Mouse (Mus musculus) hindbrain, embryonic 10.5 days (tissue): ENCODE measurements around the gene Tead3. TPM values are rescaled to one million over a fixed set of nuclear protein-coding genes. Genes with fewer than 3 reads are reported as not detected.
A peak's percentile ranks its signal among the peaks of the same experiment; 100 is the strongest.
"Not testable (repeated sequence)": the region's sequence is repeated elsewhere in the genome, so short reads cannot be mapped to it uniquely, and the experiment has no call there.

Experiments used
- DNase-seq: peaks from one replicate; pipeline ENCODE4 v3.0.0-alpha.2; 2017; ENCODE audit warnings: low spot score
- H3K27ac ChIP-seq: fragments of 300-500 bp; sonication (generic); 2 replicates; pipeline ENCODE4 v1.5.1; 2016; ENCODE audit warnings: mild to moderate bottlenecking, moderate library complexity
- H3K27me3 ChIP-seq: fragments of 300-500 bp; sonication (generic); 2 replicates; pipeline ENCODE4 v1.6.1; 2016; ENCODE audit warnings: mild to moderate bottlenecking; ENCODE audit not compliant: poor library complexity, insufficient read depth, severe bottlenecking
- H3K36me3 ChIP-seq: fragments of 300-500 bp; sonication (generic); 2 replicates; pipeline ENCODE4 v1.6.1; 2016; ENCODE audit warnings: mild to moderate bottlenecking, moderate library complexity
- H3K4me1 ChIP-seq: fragments of 300-500 bp; sonication (generic); replicated peaks from 2 replicates; pipeline ENCODE4 v1.6.1; 2016; ENCODE audit warnings: mild to moderate bottlenecking
- H3K4me3 ChIP-seq: fragments of 300-500 bp; sonication (generic); 2 replicates; pipeline ENCODE4 v1.5.1; 2016; ENCODE audit warnings: mild to moderate bottlenecking, moderate library complexity
- H3K9me3 ChIP-seq: fragments of 300-500 bp; sonication (generic); 2 replicates; pipeline ENCODE4 v1.6.1; 2016; ENCODE audit warnings: mild to moderate bottlenecking, moderate library complexity
- WGBS: fragments of 180-500 bp; shearing (Covaris S2); methylation state at CpG from one replicate; pipeline ENCODE4 v1.1.7; 2016; 5-methylcytosine and 5-hydroxymethylcytosine counted together
- polyA plus RNA-seq: library from polyadenylated mRNA; unstranded; fragments of >200 nt; fragmentation: Nextera tagmentation; extraction: Ambion mirVana; gene quantifications from 2 replicates; pipeline ENCODE4 v1.2.1, GENCODE M21; 2016

The Tead3 gene
- polyA plus RNA-seq, 1 experiment from 2014 or later = 6.1 TPM

DNA sequence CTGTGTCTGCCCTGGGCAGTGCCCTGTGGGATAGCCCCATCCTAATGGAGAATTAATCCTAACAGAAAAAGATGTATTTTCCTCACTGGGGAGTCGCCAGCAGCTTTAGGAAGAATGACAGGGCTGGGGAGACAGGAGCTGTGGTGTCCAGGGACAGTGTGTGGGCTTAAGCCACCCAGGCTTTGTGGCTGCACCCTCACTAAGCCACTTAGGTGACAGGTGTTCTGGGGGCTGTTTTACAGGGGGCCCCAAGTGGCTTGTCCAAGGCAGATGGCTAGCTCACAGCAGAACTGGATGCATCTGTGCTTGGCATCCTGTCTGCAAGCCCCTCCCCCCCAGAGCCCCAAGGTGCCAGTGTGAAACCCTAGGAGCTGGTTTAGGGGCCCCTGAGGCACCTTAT is 21.3 kb upstream of the Tead3 start:
- H3K36me3 ChIP-seq = no peaks in the 10 kb centered on the region
- H3K27ac ChIP-seq = no peak overlapping the region
- no peak for DNase-seq
- no peak overlapping the region for H3K4me3 ChIP-seq
- H3K9me3 ChIP-seq = no peaks in the 10 kb centered on the region
- H3K4me1 ChIP-seq = peaks cover 16% of the 10 kb centered on the region
- WGBS = 74% methylated on average over 1 of the region's 1 CpGs
- H3K27me3 ChIP-seq = peaks cover 46% of the 10 kb centered on the region

DNA sequence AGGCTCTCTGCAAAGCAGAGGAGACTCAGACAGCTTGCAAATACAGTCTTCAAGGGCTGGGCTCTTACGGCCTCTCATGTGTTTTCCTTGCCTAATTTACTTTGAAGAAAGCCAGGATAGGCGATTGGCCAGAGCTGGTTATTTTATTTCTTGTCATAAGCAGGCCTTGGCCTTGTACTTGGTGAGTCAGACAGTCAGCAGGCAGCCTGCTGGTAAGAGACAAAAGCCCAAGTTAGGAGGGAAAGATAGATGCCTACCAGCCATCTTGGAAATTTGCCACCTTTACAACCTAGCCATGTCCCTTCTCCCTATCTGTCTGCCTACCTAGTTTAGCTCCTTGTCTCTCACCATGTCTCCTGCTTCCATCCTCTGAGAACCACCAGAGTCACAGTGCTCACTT is 20.7 kb upstream of the Tead3 start:
- Histone ChIP-seq H3K4me1 (peaks cover 16% of the 10 kb centered on the region), H3K36me3 (no peaks in the 10 kb centered on the region), H3K27me3 (peaks cover 42% of the 10 kb centered on the region), H3K4me3 (no peak overlapping the region), H3K27ac (no peak overlapping the region), H3K9me3 (no peaks in the 10 kb centered on the region)
- no peak for DNase-seq
- 76% methylated on average over 2 of the region's 2 CpGs for WGBS

DNA sequence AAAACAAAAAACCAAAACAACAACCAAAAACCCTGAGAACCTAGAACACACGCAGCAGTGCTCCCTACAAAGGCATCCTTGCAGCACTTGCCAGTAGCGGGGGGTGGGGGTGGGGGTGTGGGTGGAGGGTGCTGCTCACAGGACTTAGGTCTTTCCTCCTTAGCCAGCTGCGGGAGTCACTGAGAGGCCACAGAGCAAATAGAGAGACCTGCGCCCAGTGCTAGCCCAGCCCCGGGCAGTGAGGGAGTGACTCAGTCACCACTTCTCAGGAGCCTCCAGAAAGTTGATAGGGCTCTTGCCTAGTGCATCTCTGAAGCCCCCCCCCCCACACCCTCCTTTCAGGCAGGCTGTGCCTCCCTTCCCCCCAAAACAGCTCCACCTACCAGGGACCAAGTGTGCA is 18.4 kb upstream of the Tead3 start:
- Histone ChIP-seq H3K4me1 (peaks cover 20% of the 10 kb centered on the region), H3K4me3 (no peak overlapping the region), H3K27ac (no peak overlapping the region), H3K36me3 (no peaks in the 10 kb centered on the region), H3K27me3 (peaks cover 42% of the 10 kb centered on the region), H3K9me3 (no peaks in the 10 kb centered on the region)
- 80% methylated on average over 5 of the region's 5 CpGs for WGBS
- no peak for DNase-seq

DNA sequence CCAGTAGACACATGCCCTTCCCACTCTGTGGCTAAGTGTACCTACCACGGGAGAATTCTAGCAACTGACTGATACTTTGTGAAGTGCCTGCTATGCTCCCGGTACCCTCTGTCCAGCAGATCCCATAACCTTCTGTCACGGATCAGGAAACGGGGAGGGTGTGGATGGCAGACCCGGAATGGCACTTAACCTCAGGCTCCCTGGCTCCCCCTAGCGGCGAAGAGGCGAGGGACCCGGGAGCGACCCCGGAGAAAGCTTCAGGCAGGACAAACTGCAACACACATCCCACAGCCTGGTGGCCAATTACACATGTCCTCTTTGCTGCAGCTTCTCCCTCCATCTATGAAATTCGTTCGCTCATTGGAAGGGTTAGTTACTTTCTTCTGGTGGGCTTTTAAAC is 17.8 kb upstream of the Tead3 start:
- H3K36me3 ChIP-seq = no peaks in the 10 kb centered on the region
- H3K4me1 ChIP-seq = peaks cover 26% of the 10 kb centered on the region
- DNase-seq = peak; percentile 86
- H3K27ac ChIP-seq = no peak overlapping the region
- H3K27me3 ChIP-seq = peaks cover 42% of the 10 kb centered on the region
- H3K4me3 ChIP-seq = no peak overlapping the region
- no peaks in the 10 kb centered on the region for H3K9me3 ChIP-seq
- 4% methylated on average over 13 of the region's 13 CpGs for WGBS

DNA sequence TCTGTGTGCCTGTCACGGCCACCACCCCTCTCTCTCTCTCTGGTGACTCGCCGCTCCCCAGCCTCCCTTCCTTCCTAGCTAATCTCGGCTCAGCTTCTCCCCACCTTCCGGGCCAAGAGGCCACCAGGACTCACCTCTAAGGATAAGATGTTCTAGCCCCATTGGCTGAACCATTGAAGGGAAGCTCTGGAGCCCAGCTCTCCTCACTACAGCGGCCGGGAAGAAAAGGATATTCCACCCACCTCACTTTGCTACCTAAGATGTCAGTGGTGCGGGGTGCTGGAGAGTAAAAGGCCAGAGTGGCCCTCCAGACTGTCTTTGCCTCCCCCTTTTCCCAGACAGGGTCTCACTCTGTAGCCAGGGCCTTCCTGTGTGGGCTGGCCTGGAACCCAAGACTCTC is 14.5 kb upstream of the Tead3 start, which contains the start of gene Tulp1:
TSS of gene Tulp1 (minus strand) at position 101 of the 400 bp plus-strand sequence.
- DNase-seq = no peak
- H3K9me3 ChIP-seq = no peaks in the 10 kb centered on the region
- peak within 1 kb of the TSS; percentile 56 for H3K4me3 ChIP-seq
- 19% methylated on average over 8 of the region's 8 CpGs for WGBS
- peaks cover 72% of the 10 kb centered on the region for H3K27me3 ChIP-seq
- no peak within 1 kb of the TSS; the same call in 1 of the 2 replicates for H3K27ac ChIP-seq
- H3K36me3 ChIP-seq = no peaks in the 10 kb centered on the region
- peaks cover 34% of the 10 kb centered on the region for H3K4me1 ChIP-seq

DNA sequence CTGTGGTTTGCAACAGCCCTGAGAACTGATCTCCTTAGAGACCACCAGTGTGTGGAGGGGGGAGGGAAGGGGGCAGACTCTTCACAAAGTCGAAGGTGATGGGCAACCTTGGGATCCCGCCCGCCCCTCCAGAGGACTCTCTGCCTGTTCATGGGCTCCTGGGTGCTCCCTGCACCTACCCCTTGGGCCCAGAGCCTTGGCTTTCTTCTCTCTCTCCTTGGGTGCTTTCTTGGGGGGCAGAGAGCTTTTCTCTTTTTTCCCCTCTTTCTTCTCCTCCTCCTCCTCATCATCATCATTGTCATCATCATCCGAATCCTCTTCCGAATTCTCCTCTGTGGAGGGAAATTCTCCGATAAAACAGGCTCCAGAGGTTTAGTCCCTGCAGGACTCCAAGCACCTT is 12.9 kb upstream of the Tead3 start:
- H3K9me3 ChIP-seq = no peaks in the 10 kb centered on the region
- no peak overlapping the region for H3K27ac ChIP-seq
- no peaks in the 10 kb centered on the region for H3K36me3 ChIP-seq
- peaks cover 36% of the 10 kb centered on the region for H3K4me1 ChIP-seq
- WGBS = 6% methylated on average over 6 of the region's 6 CpGs
- peaks cover 86% of the 10 kb centered on the region for H3K27me3 ChIP-seq
- no peak for DNase-seq
- H3K4me3 ChIP-seq = peak overlapping the region; percentile 56

DNA sequence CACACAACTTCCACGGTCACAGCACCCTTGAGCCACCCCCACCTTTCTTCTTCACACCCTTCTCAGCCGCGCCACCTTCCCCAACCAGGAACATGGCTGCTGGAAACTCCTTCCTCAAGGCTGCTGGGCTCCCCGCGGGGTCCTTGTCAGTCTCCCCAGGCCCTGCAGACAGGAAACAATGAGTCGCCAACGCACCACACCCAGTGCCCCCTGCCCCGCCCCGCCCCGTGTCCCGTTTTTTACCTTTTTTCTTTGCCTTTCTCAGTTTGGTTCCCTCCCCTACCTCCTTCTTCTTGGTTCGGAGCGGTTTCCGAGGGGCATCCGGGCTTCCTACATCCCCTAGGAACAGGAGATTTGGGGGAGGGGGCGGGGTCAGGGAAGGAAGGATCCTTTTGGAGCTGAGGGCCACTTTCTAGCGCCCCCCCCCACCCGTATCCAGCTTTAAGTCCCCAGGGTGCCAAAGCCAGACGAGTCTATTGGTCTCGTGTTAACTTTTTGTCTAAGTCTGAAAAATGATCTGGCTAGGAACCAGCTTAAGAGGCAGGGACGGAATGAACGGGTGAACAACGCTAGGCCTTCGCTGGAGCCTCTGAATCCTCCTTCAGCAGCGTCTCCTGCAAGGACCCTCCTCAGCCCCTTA is 12.2 kb upstream of the Tead3 start:
- under 1% methylated on average over 25 of the region's 25 CpGs for WGBS
- H3K27me3 ChIP-seq = peaks cover 93% of the 10 kb centered on the region
- DNase-seq = peak; percentile 52
- no peaks in the 10 kb centered on the region for H3K9me3 ChIP-seq
- no peaks in the 10 kb centered on the region for H3K36me3 ChIP-seq
- H3K4me3 ChIP-seq = peak overlapping the region; percentile 56
- H3K4me1 ChIP-seq = peaks cover 40% of the 10 kb centered on the region
- peak overlapping the region; percentile 79 for H3K27ac ChIP-seq

DNA sequence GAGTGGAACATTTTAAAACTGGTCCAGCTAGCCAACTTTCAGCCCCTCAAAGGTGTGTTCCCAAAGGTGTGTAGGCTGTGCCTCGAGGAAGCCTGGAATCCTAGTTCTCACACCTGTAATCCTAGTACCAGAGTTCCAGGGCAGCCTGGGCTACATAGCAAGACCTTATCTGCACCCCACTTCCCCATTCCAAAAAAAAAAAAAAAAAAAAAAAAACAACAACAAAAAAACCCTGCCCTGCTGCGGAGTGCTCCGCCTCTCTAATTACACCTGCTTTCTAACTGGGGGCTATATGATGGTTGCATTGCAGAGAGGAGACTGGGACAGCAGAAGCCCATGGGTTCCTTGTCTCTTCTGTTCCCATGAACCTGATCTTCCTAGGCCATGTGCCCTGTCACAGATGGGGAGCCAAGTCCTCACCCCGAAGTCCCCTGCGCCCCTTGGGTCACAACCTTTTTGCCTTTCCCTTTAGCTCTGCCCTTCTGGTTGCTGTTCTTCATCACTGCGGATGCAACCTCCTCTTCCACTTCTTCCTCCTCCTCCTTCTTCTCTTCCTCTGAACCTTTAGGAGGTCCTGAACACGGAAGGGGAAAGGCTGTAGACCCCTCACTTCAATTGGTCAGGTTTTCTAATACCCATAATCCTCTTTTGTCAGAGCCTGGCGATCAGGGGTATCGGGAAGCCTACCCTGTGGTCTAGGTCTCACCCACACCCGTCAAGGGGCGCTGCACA is 11.5 kb upstream of the Tead3 start:
- peaks cover 94% of the 10 kb centered on the region for H3K27me3 ChIP-seq
- no peaks in the 10 kb centered on the region for H3K36me3 ChIP-seq
- WGBS = 33% methylated on average over 11 of the region's 11 CpGs
- no peak for DNase-seq
- peak overlapping the region; percentile 56 for H3K4me3 ChIP-seq
- H3K27ac ChIP-seq = peak overlapping the region; percentile 79; the same call in 1 of the 2 replicates
- H3K9me3 ChIP-seq = no peaks in the 10 kb centered on the region
- H3K4me1 ChIP-seq = peaks cover 40% of the 10 kb centered on the region

DNA sequence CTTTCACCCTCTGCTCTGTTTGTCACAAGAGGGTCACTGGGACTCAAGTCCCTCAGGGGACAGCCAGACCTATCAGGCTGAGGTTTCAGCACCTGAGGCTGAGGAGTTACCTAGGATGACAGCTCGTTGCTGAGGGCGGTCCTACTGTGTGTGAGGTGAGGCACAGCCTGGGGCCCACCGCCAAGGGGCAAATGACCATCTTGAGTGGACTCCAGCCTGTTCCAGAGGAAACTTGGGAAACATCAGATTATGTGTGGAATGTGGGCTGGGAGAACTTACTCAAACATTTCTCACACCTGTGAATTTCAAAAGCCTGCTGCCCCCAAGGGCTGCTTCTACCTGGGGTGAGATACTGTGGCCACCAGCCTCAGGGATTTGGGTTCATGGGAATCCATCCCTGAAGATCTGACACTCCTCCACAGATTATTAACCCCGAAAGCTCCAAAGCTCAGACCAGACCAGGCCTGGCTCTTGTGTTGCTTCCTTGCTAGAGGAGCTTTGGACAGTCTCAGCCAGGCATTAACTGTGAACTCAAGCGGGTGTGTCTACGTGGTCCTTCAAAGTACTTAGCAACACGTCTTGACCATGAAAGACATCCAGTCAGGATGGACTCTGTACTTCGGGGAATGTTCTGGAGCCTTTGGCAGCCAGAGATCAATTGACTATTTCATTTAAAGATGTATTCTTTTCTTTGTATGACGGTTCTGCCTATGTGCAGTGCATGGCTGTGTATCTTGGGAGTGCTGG is 10.1 kb upstream of the Tead3 start:
- Histone ChIP-seq H3K4me3 (no peak overlapping the region), H3K27me3 (peaks cover 94% of the 10 kb centered on the region), H3K36me3 (no peaks in the 10 kb centered on the region), H3K4me1 (peaks cover 40% of the 10 kb centered on the region), H3K9me3 (no peaks in the 10 kb centered on the region), H3K27ac (no peak overlapping the region)
- 85% methylated on average over 9 of the region's 9 CpGs for WGBS
- DNase-seq = no peak

DNA sequence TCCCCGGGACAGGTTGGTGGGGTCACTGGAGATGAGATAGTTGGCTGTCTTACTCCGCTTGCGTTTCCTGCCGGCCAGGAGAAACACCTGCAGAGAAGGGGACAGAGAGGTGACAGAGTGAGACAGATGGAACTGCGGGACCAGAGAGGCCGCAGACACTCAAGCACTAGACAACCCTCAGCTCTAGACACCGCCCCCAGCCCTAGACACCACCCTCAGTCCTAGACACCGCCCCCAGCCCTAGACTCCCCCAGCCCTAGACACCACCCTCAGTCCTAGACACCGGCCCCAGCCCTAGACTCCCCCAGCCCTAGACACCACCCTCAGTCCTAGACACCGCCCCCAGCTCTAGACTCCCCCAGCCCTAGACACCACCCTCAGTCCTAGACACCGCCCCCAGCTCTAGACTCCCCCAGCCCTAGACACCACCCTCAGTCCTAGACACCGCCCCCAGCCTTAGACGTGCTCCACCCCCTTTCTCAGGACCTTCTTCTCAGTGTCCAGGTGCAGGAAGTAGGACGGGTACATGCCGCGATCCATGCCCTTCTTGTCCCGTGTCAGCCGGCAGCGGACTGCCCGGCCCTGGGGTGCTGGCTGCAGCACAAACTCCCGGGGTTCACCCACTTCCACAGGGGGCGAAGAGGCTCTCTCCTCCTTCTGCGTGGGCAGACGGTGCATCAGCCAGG is 8.1 kb upstream of the Tead3 start:
- H3K27me3 ChIP-seq = peaks cover 80% of the 10 kb centered on the region
- H3K4me3 ChIP-seq, DNase-seq, H3K36me3 ChIP-seq, H3K9me3 ChIP-seq: not testable (repeated sequence)
- peak overlapping the region; percentile 40; the same call in 1 of the 2 replicates for H3K27ac ChIP-seq
- H3K4me1 ChIP-seq = peaks cover 24% of the 10 kb centered on the region
- WGBS = 13% methylated on average over 24 of the region's 24 CpGs

DNA sequence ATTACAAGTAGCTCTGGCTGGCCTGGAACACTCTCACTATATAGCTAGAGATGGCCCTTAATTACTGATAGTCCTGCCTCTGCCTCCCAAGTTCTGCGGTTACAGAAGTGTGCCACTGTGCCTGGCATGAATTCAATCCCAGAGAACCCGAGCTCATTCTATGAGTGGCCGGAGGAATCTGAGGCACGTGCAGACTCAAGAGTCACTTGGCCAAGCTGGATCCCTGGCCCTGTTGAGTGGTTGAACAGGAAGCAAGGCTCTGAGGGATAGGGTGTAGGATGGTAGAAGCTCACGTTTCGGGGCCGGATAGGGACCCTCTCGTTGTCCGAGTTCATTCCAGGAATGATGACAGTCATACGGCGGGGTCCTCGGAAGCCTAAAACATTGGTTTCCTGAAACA is 5.3 kb upstream of the Tead3 start:
- 89% methylated on average over 12 of the region's 12 CpGs for WGBS
- H3K27ac ChIP-seq = no peak overlapping the region
- H3K27me3 ChIP-seq = peaks cover 78% of the 10 kb centered on the region
- peaks cover 26% of the 10 kb centered on the region for H3K4me1 ChIP-seq
- no peak overlapping the region for H3K4me3 ChIP-seq
- H3K9me3 ChIP-seq = no peaks in the 10 kb centered on the region
- no peaks in the 10 kb centered on the region for H3K36me3 ChIP-seq
- no peak for DNase-seq

DNA sequence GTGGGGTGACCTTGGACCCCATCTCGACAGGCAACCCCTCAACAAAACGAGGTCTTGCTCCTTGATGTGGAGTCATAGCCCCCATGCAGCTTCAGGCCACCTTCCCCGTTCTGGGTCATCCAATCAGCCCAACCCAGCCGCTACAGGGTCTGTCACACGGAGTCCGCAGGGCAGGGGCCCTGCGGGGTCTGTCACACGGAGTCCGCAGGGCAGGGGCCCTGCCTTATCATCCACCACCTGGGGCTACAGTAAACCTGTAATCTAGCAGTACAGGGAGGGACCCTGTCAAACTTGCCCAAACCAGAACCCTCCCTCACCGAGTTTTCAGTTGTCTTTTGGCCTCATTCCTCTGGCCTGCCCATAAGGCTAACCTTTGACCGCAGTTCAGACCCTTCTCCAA is 1.4 kb upstream of the Tead3 start:
- WGBS = 7% methylated on average over 11 of the region's 11 CpGs
- H3K36me3 ChIP-seq = no peaks in the 10 kb centered on the region
- peaks cover 56% of the 10 kb centered on the region for H3K4me1 ChIP-seq
- peak; percentile 46 for DNase-seq
- H3K9me3 ChIP-seq = no peaks in the 10 kb centered on the region
- H3K4me3 ChIP-seq = peak overlapping the region; percentile 81
- H3K27ac ChIP-seq = peak overlapping the region; percentile 93
- peaks cover 65% of the 10 kb centered on the region for H3K27me3 ChIP-seq
